In genomic region chr8:97431467-97431866, GRCm38 (mm10) we compare ENCODE assay signal across 16 mouse cellular contexts.
"Had no signal": no experiment of that assay in that cellular context is flagged by ENCODE, and none has a peak within 500 bp of the region (broad histone marks: within the 10 kb centered on the region; RNA-seq: fewer than 3 reads in every experiment).

No protein-coding gene starts in this region.

- H3K4me1 ChIP-seq: midbrain, embryonic 10.5 days; midbrain, embryonic 12.5 days; neural tube, embryonic 12.5 days had no signal

- H3K9me3 ChIP-seq: midbrain, embryonic 10.5 days; midbrain, embryonic 12.5 days; neural tube, embryonic 12.5 days had no signal

- H3K27me3 ChIP-seq: midbrain, embryonic 12.5 days; neural tube, embryonic 12.5 days had no signal

- H3K27ac ChIP-seq: midbrain, embryonic 10.5 days; midbrain, embryonic 12.5 days; neural tube, embryonic 12.5 days had no signal

- H3K4me3 ChIP-seq: midbrain, embryonic 10.5 days; midbrain, embryonic 12.5 days; neural tube, embryonic 12.5 days had no signal

- DNase-seq: lung, adult 18-20 months; lung, embryonic 14.5 days; lung, postnatal 10 days; lung, postnatal 4 days; midbrain, embryonic 14.5 days; retina, postnatal 1 day; right cerebral cortex, adult 18-20 months; right cerebral cortex, postnatal 25 days; right cerebral cortex, postnatal 4 days; spleen, adult 18-20 months; thymus, adult 18-20 months; thymus, postnatal 14 days; thymus, postnatal 36 days had no signal

- H3K4me2 ChIP-seq: lung, embryonic 14.5 days; midbrain, embryonic 12.5 days; neural tube, embryonic 12.5 days had no signal

- H3K9ac ChIP-seq: lung, embryonic 14.5 days; midbrain, embryonic 12.5 days; neural tube, embryonic 12.5 days had no signal

- H3K36me3 ChIP-seq: midbrain, embryonic 10.5 days; midbrain, embryonic 12.5 days; neural tube, embryonic 12.5 days had no signal
